Mouse (Mus musculus) liver, embryonic 12.5 days (tissue): ENCODE results near the gene Arap1. TPM values are rescaled to one million over a fixed set of nuclear protein-coding genes. Genes with fewer than 3 reads are reported as not detected.
A peak's percentile ranks its signal among the peaks of the same experiment; 100 is the strongest.

Experiments
- ATAC-seq: fragments of 200-750 bp; cut with Nextera tagmentation; 2 replicates; pipeline ENCODE4 v1.8.0; 2017; ENCODE audit warnings: moderate number of reproducible peaks, mild to moderate bottlenecking, moderate library complexity
- H3K27ac ChIP-seq: fragments of 300-500 bp; sonication (generic); 2 replicates; pipeline ENCODE4 v1.5.1; 2016; ENCODE audit warnings: mild to moderate bottlenecking
- H3K27me3 ChIP-seq: fragments of 300-500 bp; sonication (generic); replicated peaks from 2 replicates; pipeline ENCODE4 v1.6.1; 2016; ENCODE audit warnings: mild to moderate bottlenecking, moderate library complexity
- H3K36me3 ChIP-seq: fragments of 300-500 bp; sonication (generic); 2 replicates; pipeline ENCODE4 v1.6.1; 2016; ENCODE audit warnings: mild to moderate bottlenecking, moderate library complexity
- H3K4me1 ChIP-seq: fragments of 300-500 bp; sonication (generic); 2 replicates; pipeline ENCODE4 v1.6.1; 2016
- H3K4me2 ChIP-seq: fragments of 300-500 bp; sonication (generic); 2 replicates; pipeline ENCODE4 v1.6.1; 2016; ENCODE audit warnings: mild to moderate bottlenecking, moderate library complexity
- H3K4me3 ChIP-seq: fragments of 300-500 bp; sonication (generic); 2 replicates; pipeline ENCODE4 v1.5.1; 2016; ENCODE audit warnings: mild to moderate bottlenecking, moderate library complexity
- H3K9ac ChIP-seq: fragments of 300-500 bp; sonication (generic); 2 replicates; pipeline ENCODE4 v1.6.1; 2016; ENCODE audit warnings: mild to moderate bottlenecking, moderate library complexity
- H3K9me3 ChIP-seq: fragments of 300-500 bp; sonication (generic); replicated peaks from 2 replicates; pipeline ENCODE4 v1.6.1; 2016; ENCODE audit warnings: mild to moderate bottlenecking, moderate library complexity
- WGBS: fragments of 180-500 bp; shearing (Covaris S2); methylation state at CpG from one replicate; pipeline ENCODE4 v1.1.7; 2016; ENCODE audit not compliant: insufficient replicate concordance; 5-methylcytosine and 5-hydroxymethylcytosine counted together
- polyA plus RNA-seq: library from polyadenylated mRNA; unstranded; fragments of >200 nt; fragmentation: Nextera tagmentation; extraction: Ambion mirVana; gene quantifications from 2 replicates; pipeline ENCODE4 v1.2.1, GENCODE M21; 2016

Arap1 gene
- polyA plus RNA-seq, 1 experiment from 2014 or later = 24.6 TPM

DNA sequence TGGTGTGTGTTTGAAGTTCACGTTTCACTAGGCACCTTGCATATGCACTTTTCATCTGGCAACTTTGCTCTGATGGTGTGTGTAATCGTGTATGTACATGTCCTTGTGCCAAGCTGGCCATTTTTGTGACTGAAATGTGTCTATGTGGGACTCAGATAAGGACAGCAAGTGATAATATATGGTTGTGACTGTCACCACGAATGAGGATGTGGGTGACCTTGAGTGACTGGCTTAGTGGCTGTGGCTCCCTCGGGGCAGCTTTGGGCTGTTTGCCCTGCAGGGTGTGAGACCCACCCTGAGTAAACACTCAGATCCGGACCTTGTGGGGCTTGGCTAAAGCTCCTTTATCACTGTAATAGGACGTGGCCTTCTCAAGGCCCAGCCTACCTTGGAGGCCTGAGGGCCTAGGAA is 31.3 kb upstream of the Arap1 start:
- Histone ChIP-seq H3K9ac (0 out of 2 replicates have a peak overlapping the region, but pooled peaks have one; percentile 28), H3K4me1 (peaks cover 82% of the 10 kb centered on the region), H3K4me2 (peak overlapping the region; percentile 42), H3K36me3 (no peaks in the 10 kb centered on the region), H3K27me3 (no peaks in the 10 kb centered on the region; the same call in 1 of the 2 replicates), H3K4me3 (no peak overlapping the region), H3K9me3 (no peaks in the 10 kb centered on the region), H3K27ac (peak overlapping the region; percentile 81)
- 13% methylated on average over 6 of the region's 6 CpGs for WGBS
- peak; percentile 55 for ATAC-seq

DNA sequence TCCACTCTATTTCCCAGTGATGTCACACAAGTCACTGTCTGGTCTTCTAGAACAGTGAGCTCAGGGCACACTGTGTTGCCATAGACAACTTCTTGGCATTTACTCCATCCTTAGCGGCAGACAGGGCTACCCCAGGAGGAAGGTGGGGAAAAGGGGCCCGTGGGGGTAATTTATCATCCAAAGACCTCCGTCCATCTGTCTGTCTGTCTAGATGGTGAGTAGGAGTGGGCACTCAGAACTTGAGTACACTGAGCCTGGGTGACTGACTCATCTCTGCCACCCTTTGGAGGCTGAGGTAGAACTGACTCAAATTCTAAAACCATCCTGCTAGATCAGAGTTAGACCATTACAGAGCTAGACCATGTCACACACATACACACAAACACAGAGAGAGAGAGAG is 30.9 kb upstream of the Arap1 start, which contains the start of gene Stard10:
Gene Stard10 (plus strand): TSS at position 73 of the 400 bp plus-strand sequence.
- H3K4me2 ChIP-seq = peak within 1 kb of the TSS; percentile 42
- WGBS = 53% methylated on average over 3 of the region's 3 CpGs
- no peak for ATAC-seq
- peak within 1 kb of the TSS; percentile 81 for H3K27ac ChIP-seq
- H3K4me3 ChIP-seq = no peak within 1 kb of the TSS
- H3K9me3 ChIP-seq = no peaks in the 10 kb centered on the region
- peaks cover 85% of the 10 kb centered on the region for H3K4me1 ChIP-seq
- no peaks in the 10 kb centered on the region for H3K36me3 ChIP-seq
- peak within 1 kb of the TSS; percentile 28; the same call in 1 of the 2 replicates for H3K9ac ChIP-seq
- H3K27me3 ChIP-seq = peaks cover under 1% of the 10 kb centered on the region; the same call in 1 of the 2 replicates

DNA sequence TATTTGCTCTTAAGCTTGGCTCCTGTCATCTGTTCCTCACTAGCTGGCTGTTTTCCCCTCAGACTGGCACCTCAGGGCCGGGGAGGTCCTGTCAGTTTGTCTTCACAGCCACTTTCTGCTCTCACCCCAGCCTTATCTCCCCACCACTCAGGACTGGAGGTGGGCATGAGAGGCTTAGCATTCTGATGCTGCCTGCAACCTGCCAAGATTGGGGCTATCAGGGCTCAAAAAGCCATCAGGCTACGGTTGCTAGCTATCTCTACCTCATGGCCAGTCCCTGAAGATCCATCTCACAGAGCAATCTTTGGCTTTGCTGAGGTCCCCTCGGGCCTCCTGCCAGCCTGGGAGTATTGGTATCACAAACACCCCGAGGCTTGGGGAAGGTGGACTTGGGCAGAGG is 29.0 kb upstream of the Arap1 start:
- Histone ChIP-seq H3K4me3 (no peak overlapping the region), H3K27me3 (peaks cover 7% of the 10 kb centered on the region), H3K36me3 (no peaks in the 10 kb centered on the region), H3K27ac (peak overlapping the region; percentile 81), H3K4me1 (peaks cover 96% of the 10 kb centered on the region), H3K9me3 (no peaks in the 10 kb centered on the region), H3K4me2 (peak overlapping the region; percentile 31), H3K9ac (peak overlapping the region; percentile 36; the same call in 1 of the 2 replicates)
- WGBS = 19% methylated on average over 4 of the region's 4 CpGs
- peak; percentile 40 for ATAC-seq

DNA sequence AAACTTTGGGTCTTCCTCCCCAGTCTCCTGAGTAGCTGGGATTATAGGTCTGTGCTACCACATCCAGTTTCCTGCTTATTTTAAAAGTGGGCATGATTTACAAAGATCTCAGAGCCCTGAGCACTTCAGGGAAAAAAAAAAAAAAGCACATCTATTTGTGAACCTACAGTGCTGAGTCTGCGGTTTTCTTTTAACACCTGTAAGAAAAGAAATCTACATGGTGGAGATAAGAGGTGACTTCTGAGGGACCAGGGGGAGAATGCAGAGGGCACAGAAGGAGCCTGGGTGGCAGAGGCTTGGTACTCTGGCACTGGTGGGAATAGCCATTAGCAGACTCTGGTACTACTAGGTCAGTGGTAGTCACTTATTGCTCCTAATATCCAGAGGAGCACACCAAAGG is 28.1 kb upstream of the Arap1 start:
- Histone ChIP-seq H3K4me3 (no peak overlapping the region), H3K9me3 (no peaks in the 10 kb centered on the region), H3K4me2 (peak overlapping the region; percentile 98; the same call in 1 of the 2 replicates), H3K36me3 (peaks cover 4% of the 10 kb centered on the region), H3K27me3 (peaks cover 7% of the 10 kb centered on the region), H3K9ac (no peak overlapping the region), H3K4me1 (peaks cover 98% of the 10 kb centered on the region), H3K27ac (peak overlapping the region; percentile 81)
- no peak for ATAC-seq
- WGBS = 71% methylated on average over 1 of the region's 1 CpGs

DNA sequence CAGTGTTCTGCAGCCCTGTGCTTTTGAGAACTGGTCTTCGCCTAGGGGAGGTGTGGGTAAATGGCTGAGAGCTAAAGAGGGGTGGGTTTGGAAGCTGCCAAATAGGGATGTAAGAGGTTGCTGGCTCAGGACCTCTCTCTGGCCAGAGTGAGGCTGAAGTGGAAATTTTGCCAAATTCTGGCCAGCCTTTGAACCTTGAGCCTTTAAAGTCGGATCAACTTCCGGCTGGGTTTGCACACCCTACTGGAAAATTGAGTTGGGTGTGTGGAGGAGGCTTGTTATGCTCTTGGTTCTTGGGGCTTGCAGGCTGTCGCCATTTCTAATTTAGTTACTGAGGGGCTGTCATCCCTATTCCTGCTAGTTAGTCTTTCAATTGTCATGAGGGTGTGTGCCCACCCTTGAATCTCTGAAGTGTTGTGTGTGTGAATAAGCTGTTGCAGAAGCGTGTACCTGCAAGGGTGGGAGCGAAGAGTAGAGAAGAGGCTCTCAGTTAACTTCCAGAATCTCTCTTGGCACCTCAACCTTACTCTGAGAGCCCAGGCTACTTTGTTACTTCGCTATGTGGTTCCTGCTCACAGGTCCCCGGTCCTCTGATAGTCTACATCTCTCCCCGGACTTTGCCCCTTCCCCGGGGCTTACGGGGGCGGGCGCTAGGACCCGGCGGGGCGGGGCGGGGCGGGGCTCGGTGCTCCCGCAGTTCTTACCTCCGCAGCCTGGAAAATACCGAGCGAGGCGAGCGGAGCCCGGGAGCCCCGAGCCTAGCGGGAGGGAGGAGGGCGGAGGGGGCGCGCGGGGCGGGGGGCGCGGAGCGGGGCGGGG is 27.3 kb upstream of the Arap1 start:
- Histone ChIP-seq H3K36me3 (peaks cover 12% of the 10 kb centered on the region), H3K9me3 (no peaks in the 10 kb centered on the region), H3K4me1 (peaks cover 98% of the 10 kb centered on the region), H3K4me2 (peak overlapping the region; percentile 98), H3K27ac (peak overlapping the region; percentile 81), H3K9ac (peak overlapping the region; percentile 82), H3K4me3 (peak overlapping the region; percentile 78), H3K27me3 (peaks cover 7% of the 10 kb centered on the region)
- WGBS = 6% methylated on average over 35 of the region's 37 CpGs
- ATAC-seq = peak; percentile 16; the same call in 1 of the 2 replicates

DNA sequence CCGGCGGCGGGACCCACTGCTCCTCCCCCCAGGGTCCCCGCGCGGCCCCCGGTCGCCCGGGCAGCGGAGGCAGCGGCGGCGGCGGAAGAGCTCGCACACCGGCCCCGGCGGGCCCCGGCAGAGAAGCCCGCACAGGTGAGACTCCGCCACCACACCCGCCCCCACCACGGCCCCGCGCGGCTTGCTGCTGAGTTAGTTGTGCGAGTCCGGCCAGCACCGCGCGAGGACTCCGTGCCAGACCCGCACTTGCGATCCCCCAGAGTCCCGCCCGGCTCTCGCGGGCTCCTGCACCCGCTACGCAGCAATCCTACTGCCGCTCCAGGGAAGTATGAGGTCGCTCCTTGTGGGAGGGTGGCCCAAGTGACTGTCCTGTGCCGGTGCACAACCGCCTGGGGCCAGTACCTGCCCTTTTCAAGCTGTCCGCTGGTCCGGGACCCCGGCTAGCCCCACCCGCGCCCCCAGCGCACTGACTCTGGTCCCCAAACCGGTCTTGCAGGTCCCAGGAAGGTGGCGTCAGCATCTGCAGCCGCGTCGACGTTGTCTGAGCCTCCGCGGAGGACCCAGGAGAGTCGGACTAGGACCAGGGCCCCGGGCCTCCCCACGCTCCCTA is 26.5 kb upstream of the Arap1 start:
- WGBS = 4% methylated on average over 60 of the region's 61 CpGs
- peak overlapping the region; percentile 81 for H3K27ac ChIP-seq
- peaks cover 7% of the 10 kb centered on the region for H3K27me3 ChIP-seq
- ATAC-seq = peak; percentile 6; the same call in 1 of the 2 replicates
- H3K9ac ChIP-seq = peak overlapping the region; percentile 82
- H3K36me3 ChIP-seq = peaks cover 13% of the 10 kb centered on the region
- H3K9me3 ChIP-seq = no peaks in the 10 kb centered on the region
- peak overlapping the region; percentile 98 for H3K4me2 ChIP-seq
- H3K4me1 ChIP-seq = peaks cover 92% of the 10 kb centered on the region
- H3K4me3 ChIP-seq = peak overlapping the region; percentile 78

DNA sequence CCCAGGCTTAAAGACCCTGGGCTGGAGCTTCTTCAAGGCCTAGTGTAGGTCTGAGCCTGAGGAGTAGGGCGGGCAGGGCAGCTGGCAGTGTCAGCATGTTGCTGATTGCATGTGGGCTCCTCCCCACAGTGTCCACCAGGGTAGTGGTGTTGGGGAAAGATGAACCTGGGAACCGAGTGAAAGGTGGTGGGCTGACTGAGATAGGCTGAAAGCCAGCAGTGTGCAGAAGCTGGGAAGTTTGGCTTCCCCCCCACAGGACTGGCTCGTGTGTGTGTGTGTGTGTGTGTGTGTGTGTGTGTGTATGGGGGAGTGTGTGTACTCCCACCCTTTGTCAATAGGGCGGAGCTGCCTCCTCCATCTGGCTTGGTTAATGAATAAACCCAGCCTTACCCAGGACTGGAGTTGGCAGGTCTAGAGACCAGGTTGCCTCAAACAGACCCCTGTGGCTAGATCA is 24.7 kb upstream of the Arap1 start:
- H3K36me3 ChIP-seq = peaks cover 19% of the 10 kb centered on the region
- H3K9ac ChIP-seq = peak overlapping the region; percentile 82; the same call in 1 of the 2 replicates
- ATAC-seq = peak; percentile 56
- peak overlapping the region; percentile 69 for H3K27ac ChIP-seq
- H3K9me3 ChIP-seq = no peaks in the 10 kb centered on the region
- H3K4me3 ChIP-seq = peak overlapping the region; percentile 78
- H3K27me3 ChIP-seq = peaks cover 7% of the 10 kb centered on the region
- peak overlapping the region; percentile 98 for H3K4me2 ChIP-seq
- 47% methylated on average over 4 of the region's 4 CpGs for WGBS
- peaks cover 84% of the 10 kb centered on the region for H3K4me1 ChIP-seq

DNA sequence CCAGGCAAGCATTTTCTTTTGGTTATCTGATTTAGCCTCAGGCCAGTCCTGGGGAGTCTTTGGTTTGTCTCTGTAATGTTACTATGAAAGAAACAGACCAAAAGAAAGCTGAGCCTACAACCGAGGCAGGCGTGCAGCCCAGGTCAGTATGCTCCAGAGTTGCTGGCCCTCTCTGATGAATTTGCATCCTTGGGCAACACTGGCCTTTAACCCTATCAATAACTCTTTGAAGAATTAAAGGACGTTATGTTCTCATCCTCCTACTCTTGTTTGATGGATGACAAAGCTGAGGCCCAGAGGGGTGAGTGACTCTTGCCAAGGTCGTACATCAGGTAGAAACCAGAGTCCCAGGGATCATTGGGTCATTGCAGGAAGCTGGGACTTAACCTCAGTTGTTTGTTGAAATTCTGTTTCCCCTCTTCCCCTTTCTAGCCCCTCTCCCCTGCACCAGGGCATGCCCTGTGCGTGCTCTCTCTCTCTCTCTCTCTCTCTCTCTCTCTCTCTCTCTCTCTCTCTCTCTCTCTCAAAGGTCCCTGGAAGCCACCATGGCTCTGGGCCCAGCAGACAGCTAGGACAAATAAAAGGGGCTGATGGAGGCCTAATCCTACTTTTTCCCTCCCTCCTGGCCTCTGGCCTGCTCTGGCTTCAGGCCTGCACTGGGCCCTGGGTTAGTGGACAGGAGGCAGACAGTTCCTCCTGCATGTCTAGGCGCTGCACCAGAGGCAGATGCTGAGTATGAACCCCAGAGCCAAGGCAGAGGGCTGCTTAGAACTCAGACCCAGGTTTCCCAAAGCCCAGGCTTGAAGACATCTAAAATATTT is 23.5 kb upstream of the Arap1 start:
- Histone ChIP-seq H3K4me1 (peaks cover 82% of the 10 kb centered on the region), H3K9me3 (no peaks in the 10 kb centered on the region), H3K36me3 (peaks cover 28% of the 10 kb centered on the region), H3K4me2 (peak overlapping the region; percentile 98), H3K9ac (no peak overlapping the region), H3K27ac (peak overlapping the region; percentile 69), H3K27me3 (peaks cover 7% of the 10 kb centered on the region), H3K4me3 (no peak overlapping the region)
- 46% methylated on average over 6 of the region's 6 CpGs for WGBS
- ATAC-seq = no peak

DNA sequence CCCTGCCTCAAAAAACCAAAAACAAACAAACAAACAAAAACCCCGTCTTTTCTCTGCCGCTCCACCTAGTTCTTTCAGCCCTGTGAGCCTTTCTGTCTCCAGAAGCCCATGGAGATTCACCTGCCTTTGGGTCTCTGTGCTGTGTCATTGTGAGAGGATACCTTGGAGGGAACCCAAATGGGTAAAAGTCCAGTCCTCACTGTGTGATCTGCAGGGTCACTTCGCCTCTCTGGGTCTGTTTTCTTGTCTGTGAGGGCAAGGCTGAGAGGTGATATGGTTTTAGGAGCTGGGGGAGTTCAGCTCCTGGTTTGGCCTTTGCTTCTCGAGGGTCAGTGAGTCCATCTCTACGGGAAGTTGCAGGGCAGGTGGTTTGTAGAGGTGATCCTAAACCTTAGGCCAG is 21.9 kb upstream of the Arap1 start:
- 74% methylated on average over 5 of the region's 5 CpGs for WGBS
- ATAC-seq = no peak
- no peak overlapping the region for H3K9ac ChIP-seq
- no peaks in the 10 kb centered on the region for H3K9me3 ChIP-seq
- H3K4me1 ChIP-seq = peaks cover 67% of the 10 kb centered on the region
- no peak overlapping the region for H3K27ac ChIP-seq
- H3K4me2 ChIP-seq = no peak overlapping the region
- H3K4me3 ChIP-seq = no peak overlapping the region
- H3K36me3 ChIP-seq = peaks cover 42% of the 10 kb centered on the region
- H3K27me3 ChIP-seq = peaks cover 7% of the 10 kb centered on the region

DNA sequence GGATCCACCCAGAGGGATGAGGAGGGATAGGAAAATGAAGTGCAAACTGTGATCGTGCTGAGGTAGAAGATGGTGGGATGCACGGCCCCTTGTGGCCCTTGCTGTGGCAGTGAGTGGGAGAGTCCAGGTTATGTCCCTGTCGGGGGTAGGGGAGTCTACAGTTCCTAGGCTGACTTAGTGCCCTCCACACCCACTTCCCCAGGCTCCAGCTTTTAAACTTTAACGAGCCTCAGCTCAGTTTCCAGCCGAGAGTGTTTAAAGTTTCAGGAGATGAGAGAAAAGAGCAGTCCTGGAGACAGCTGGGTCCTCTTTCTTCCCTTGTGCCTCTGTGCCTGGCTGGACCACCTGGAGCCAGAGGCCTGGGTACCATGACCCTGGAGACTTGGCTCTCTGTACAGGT is 20.6 kb upstream of the Arap1 start:
- Histone ChIP-seq H3K27ac (no peak overlapping the region), H3K4me3 (no peak overlapping the region), H3K9me3 (no peaks in the 10 kb centered on the region), H3K36me3 (peaks cover 47% of the 10 kb centered on the region), H3K4me2 (no peak overlapping the region), H3K9ac (no peak overlapping the region), H3K27me3 (peaks cover 4% of the 10 kb centered on the region), H3K4me1 (peaks cover 59% of the 10 kb centered on the region)
- 61% methylated on average over 5 of the region's 5 CpGs for WGBS
- ATAC-seq = no peak

DNA sequence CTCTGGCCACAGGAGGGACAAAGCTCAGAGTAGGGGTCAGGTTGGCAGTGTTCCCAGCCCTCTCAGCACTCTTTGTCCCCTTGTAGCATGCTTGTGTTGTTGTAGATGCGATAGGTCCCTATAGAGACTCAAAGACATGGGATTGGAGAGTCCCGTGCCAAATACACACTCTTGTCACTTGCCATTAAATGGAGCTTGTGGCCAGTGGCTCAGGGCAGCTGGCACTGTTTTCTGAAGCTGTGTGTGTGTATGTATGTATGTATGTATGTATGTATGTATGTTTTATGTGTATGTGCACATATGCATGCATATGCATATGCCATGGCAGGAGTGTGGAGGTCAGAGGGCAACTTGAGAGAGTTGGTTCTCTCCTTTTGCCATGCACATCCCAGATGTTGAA is 20.1 kb upstream of the Arap1 start:
- no peak overlapping the region for H3K4me2 ChIP-seq
- peaks cover 57% of the 10 kb centered on the region for H3K4me1 ChIP-seq
- no peaks in the 10 kb centered on the region for H3K27me3 ChIP-seq
- H3K27ac ChIP-seq = no peak overlapping the region
- no peaks in the 10 kb centered on the region for H3K9me3 ChIP-seq
- peaks cover 48% of the 10 kb centered on the region for H3K36me3 ChIP-seq
- no peak for ATAC-seq
- H3K9ac ChIP-seq = no peak overlapping the region
- 70% methylated on average over 2 of the region's 2 CpGs for WGBS
- no peak overlapping the region for H3K4me3 ChIP-seq
